Mouse (Mus musculus) spleen, postnatal 36 days (tissue): ENCODE results near the gene Pcnx3.
"Not testable (repeated sequence)": the region's sequence is repeated elsewhere in the genome, so short reads cannot be mapped to it uniquely, and the experiment has no call there.

Experiments used
- DNase-seq, 2 experiments: peaks; one replicate each; pipeline ENCODE4 v3.0.0; 2022; ENCODE audit warnings: low spot score in 2 of 2, mixed read lengths in 1 of 2

Pcnx3 gene

GRCm38 (mm10) chr19:5713255-5713654, 24.5 kb upstream of the Pcnx3 start:
- DNase-seq, result no peak

- peak; percentile 56 to 57 for DNase-seq
Measured at GRCm38 (mm10) chr19:5711907-5712460, 23.3 kb upstream of the Pcnx3 start.

DNA sequence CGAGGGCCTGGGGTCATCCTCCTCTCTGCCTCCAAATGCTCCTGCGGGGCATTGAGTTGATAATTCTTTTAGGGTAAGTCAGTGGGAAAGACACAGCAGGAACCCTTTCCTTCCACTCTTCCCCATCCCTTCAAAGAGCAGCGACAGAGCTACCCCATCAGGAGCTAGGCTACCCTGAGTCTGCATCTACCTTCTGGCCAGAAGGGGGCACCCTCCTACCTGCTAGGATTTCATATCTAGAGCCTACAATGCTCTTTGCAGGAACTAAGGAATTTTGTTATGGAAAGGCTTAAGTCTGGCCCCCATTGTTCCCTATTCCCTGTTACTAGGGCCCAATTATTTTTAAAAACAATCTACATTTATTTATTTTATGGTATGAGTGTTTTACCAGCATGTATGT, 22.5 kb upstream of the Pcnx3 start:
- peak; percentile 54 to 67 for DNase-seq

DNA sequence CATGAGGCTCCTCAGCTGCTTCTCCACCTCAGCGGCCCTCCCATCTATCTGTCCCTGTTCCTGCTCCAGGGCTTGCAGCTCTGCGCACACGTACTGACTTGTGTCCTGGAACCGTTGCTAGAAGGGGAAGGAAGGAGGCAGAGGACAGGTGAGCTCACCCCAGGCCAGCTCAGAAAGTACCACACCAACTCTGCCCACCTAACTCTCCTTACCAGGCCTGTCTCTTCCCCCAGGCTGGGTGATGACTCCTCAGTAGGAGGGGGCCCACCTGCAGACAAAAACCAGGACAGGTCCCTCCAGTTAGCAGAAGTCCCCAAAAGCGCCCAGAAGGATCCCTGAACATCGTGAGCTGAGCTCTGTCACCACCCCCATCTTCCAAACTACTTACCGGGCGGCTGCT, 21.9 kb upstream of the Pcnx3 start:
- DNase-seq, result no peak

- DNase-seq, result no peak
Measured at GRCm38 (mm10) chr19:5710068-5710467, 21.4 kb upstream of the Pcnx3 start.

DNA sequence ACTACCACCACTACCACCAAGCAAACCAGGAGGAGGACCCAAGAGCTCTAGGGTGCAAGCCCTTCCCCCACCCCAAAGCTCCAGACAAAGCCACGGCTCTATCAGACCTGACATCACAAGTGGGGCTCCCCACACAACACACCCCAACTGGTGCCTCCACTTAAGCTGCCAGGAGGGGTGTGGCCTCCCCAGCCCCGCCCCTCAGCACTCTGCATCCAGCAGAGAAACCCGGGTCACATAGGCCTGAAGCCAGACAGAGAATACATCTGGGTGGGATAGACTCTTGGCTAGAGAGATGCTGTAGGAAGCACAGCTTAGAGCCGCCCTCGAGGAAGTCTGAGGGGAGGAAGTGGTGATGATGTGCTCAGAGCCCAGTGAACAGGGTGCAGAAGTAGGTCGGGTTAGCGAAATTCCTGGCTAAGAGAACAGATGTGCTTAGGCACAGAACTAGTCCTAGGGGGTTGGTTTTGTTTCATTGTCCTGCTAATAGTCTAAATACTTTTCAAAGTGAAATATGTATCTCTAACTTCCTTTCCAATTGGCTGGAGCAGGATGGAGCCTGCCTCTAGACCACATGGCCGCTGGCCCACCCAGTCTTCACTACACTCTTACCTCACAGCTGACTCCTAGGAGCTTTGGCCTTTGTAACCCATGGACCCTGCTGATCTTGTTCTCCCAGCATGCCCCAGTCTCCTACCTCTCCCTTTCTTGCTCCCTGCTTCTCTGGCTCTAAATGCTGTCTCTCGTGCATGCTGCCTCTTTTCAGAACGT, 16.3 kb upstream of the Pcnx3 start:
- peak in 1 of 2 experiments; percentile 50 for DNase-seq

- DNase-seq, result peak; percentile 37 to 44
Measured at GRCm38 (mm10) chr19:5704163-5704800, 15.6 kb upstream of the Pcnx3 start, which contains the start of gene Kcnk7. Gene Kcnk7 (plus strand): TSS chr19:5704367.

DNA sequence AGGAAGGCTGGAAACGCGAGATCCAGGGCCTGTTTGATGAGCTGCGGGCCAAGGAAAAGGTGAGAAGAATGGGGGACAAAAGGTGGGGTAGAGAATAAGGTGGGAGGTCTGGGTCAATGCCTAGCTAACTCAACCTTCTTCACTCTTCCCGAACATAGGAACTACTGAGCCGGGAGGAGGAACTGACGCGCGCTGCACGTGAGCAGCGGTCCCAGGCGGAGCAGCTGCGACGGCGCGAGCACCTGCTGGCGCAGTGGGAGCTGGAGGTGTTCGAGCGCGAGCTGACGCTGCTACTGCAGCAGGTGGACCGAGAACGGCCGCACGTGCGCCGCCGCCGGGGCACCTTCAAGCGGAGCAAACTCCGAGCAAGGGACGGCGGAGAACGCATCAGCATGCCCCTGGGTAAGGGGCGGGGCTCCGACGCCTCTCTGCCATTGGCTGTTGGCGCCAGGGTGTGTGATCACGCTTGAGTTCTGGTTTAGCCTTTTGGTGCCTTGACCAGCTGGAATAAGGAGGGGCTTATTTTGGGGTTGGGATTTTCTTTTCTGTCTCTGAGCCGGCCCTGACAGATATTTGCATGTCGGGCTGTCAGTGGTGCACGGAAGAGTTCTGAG, 7.2 kb upstream of the Pcnx3 start:
- DNase-seq, result no peak

DNA sequence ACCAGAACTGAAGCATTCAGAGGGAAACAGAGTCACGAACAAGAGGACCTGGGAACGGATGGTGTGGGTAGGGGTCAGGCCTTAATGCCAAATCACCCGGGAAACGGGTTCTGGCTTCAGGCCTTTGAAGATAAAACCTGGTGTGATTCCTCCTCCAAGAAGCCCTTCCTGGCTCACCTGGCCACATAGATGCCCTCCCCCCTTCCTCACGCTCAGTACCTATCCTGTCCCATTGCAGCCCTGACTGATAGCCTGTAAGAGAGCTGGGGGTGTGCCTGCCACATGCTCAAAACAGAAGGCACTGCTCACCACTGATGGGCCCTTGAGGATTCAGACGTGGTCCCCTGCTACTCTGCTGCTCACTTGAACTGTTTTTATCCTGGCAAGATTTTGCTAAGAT, 5.1 kb upstream of the Pcnx3 start:
- no peak for DNase-seq

DNA sequence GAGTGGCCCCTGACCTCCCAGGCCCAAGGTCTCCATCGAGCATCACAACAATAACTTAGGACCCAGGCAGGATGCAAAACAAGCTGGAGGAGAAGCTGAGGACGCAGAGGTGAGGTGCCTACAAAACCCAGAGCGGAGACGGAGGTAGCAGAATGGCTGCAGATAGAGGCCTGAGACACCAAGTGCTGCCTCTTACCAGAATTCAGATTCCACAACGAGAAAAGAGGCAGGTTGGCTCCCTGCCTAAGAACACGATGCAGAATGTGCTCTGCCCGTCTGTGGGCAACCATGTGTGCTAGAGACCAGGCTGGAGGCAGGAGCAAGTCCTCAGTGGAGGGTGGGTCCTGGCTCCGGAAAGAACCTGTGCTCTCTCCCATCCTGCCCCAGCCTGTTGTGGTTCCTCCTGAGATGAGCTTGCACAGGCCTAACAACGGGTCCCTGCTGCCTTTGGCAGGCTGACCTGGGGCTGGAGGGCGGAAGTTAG, 4.2 kb upstream of the Pcnx3 start:
- no peak for DNase-seq

GRCm38 (mm10) chr19:5692086-5692912, 3.6 kb upstream of the Pcnx3 start:
- DNase-seq, result no peak

- no peak for DNase-seq
Measured at GRCm38 (mm10) chr19:5691601-5692000, 2.9 kb upstream of the Pcnx3 start.

GRCm38 (mm10) chr19:5690343-5690735, 1.6 kb upstream of the Pcnx3 start:
- DNase-seq, result no peak

GRCm38 (mm10) chr19:5689565-5690342, 1.0 kb upstream of the Pcnx3 start:
- DNase-seq, result peak; percentile 93

DNA sequence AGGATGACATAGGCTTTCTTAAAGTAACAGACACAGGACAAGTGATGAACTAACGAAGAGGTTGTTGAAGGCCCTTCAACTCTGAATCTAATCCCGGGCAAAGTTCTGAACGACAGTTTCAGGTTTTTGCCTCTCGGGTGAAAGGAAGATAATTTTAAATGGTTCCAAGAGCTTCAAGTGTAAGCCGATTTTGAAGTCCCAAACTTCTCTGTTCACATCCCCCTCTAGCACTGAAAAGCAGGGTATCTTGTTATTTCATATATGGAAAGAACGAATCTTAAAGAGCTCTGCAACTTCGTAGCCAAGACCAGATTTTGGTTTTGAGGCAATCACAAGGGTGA, 350 bp upstream of the Pcnx3 start:
- no peak for DNase-seq

DNA sequence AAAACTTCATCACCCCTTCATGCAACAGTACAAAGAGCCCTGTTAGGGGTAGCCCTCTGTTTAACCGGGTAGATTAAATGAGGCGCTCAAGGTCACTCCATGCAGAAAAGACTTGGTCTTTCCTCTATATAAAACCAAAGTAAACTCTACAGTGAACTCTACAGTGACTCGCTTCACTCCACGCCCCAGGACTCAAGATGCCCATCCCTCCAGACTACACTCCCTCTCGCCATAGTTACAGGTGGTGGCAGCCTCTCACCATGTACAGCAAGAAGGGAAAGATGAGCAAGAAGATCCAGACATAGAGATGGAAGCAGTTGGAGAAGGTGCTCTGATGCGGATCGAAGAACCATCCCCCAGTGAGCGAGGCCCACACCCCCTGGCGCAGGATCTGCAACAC, 970 bp downstream of the Pcnx3 start:
- DNase-seq, result no peak

DNA sequence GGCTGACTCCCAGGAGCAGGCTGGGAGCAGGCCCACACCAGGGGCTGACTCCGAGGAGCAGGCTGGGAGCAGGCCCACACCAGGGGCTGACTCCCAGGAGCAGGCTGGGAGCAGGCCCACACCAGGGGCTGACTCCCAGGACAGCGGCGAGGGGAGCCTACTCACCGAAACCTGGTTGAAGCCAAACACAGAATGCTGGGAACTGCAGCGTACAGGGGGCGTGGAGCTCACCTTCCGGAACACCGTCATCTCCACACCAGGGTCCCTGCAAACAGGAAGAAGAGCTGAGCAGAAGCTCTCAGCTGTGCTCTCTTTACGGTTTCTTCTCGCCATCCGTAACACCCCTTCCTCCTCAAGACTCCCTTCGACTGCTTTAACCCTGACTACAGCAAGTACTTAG, 1.8 kb downstream of the Pcnx3 start:
- not testable (repeated sequence) for DNase-seq

DNA sequence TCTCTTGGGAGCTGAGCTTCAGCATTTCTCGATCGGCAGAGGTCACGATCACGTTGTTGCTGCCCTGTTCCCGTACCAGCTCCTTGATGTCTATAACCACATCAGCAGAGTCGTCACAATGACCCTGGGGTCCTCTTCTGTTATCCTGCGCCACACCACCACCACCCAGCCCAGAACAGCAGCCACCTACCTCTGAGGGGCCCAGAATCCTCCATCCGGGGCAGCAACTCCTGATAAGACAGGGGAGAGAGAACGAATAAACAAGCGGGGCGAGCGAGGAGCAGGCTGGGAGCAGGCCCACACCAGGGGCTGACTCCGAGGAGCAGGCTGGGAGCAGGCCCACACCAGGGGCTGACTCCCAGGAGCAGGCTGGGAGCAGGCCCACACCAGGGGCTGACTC, 2.3 kb downstream of the Pcnx3 start:
- no peak for DNase-seq

GRCm38 (mm10) chr19:5685861-5686260, 2.8 kb downstream of the Pcnx3 start:
- DNase-seq, result no peak

GRCm38 (mm10) chr19:5685431-5685830, 3.3 kb downstream of the Pcnx3 start:
- no peak for DNase-seq

DNA sequence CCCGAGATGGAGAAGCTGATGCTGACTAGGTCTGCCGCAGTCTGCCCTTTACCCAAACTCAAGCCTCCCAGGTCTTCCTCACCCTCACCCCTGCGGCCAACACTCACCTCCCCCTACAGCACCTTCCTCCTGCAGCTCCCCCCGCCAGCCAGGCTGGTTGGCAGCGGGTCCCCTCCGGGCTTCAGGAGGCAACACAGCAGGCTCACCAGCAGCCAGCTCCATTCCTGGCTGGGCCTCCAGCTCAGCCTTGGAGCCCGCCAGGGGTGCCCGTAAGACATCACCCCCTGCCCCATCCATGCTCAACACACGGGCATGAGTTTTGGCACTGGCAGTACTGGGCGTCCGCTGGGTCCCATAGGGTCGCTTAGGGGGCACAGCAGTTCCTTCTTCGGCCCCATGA, 3.7 kb downstream of the Pcnx3 start:
- no peak for DNase-seq
